In genomic region chr16:37680216-37680615, GRCm38 (mm10) we compare ENCODE assay signal across 23 mouse cellular contexts.
"Had no signal": no experiment of that assay in that cellular context is flagged by ENCODE, and none has a peak within 500 bp of the region (broad histone marks: within the 10 kb centered on the region; RNA-seq: fewer than 3 reads in every experiment).

No protein-coding gene starts in this region.

- H3K27ac ChIP-seq: kidney, embryonic 15.5 days; limb, embryonic 10.5 days; limb, embryonic 13.5 days; liver, embryonic 12.5 days; liver, embryonic 15.5 days; lung, embryonic 15.5 days; midbrain, embryonic 12.5 days; stomach, postnatal 0 days had no signal

- H3K9me3 ChIP-seq: kidney, embryonic 15.5 days; limb, embryonic 10.5 days; limb, embryonic 13.5 days; liver, embryonic 12.5 days; liver, embryonic 15.5 days; lung, embryonic 15.5 days; midbrain, embryonic 12.5 days had no signal

- H3K4me2 ChIP-seq: kidney, embryonic 15.5 days; limb, embryonic 13.5 days; liver, embryonic 12.5 days; liver, embryonic 15.5 days; lung, embryonic 15.5 days; midbrain, embryonic 12.5 days had no signal

- DNase-seq: kidney, adult 11 months; kidney, adult 8-10 months; kidney, postnatal 10 days; kidney, postnatal 36 days; layer of hippocampus, adult 9-11 months; liver; lung, adult 18-20 months; lung, postnatal 10 days; lung, postnatal 36 days; right cerebral cortex, adult 18-20 months; right cerebral cortex, postnatal 14 days; right cerebral cortex, postnatal 4 days; thymus, adult 2 months; thymus, postnatal 14 days had no signal

- H3K27me3 ChIP-seq: kidney, embryonic 15.5 days; limb, embryonic 13.5 days; lung, embryonic 15.5 days; midbrain, embryonic 12.5 days had no signal

- H3K4me3 ChIP-seq: kidney, embryonic 15.5 days; limb, embryonic 10.5 days; limb, embryonic 13.5 days; liver, embryonic 12.5 days; liver, embryonic 15.5 days; lung, embryonic 15.5 days; megakaryocyte, embryonic 14.5 days; midbrain, embryonic 12.5 days had no signal

- H3K9ac ChIP-seq: kidney, embryonic 15.5 days; limb, embryonic 13.5 days; liver, embryonic 12.5 days; liver, embryonic 15.5 days; lung, embryonic 15.5 days; midbrain, embryonic 12.5 days had no signal

- ATAC-seq: liver, embryonic 12.5 days had no signal

- H3K36me3 ChIP-seq: kidney, embryonic 15.5 days; limb, embryonic 10.5 days; limb, embryonic 13.5 days; liver, embryonic 12.5 days; liver, embryonic 15.5 days; lung, embryonic 15.5 days; midbrain, embryonic 12.5 days had no signal
